Mouse (Mus musculus): Measurements from ENCODE around the gene Cntnap1.

- TF ChIP-seq POLR2A (IDR thresholded peaks at IDR 0.05; ENCODE audit: low read depth, low read length) (no peak), CTCF (IDR thresholded peaks at IDR 0.05; ENCODE audit: extremely low read depth, insufficient read depth, insufficient read length, insufficient replicate concordance) (no peak)
Observed at GRCm38 (mm10) chr11:101155728-101156371, 14.5 kb upstream of the Cntnap1 start, which contains the start of gene Tubg2.
